Mouse (Mus musculus): Measurements from ENCODE around the gene Grik5. TPM values are rescaled to one million over a fixed set of nuclear protein-coding genes. Genes with fewer than 3 reads are reported as not detected.
A peak's percentile ranks its signal among the peaks of the same experiment; 100 is the strongest.

Grik5 gene
- polyA plus RNA-seq, 1 experiment from 2014 or later: 28.1 TPM

DNA sequence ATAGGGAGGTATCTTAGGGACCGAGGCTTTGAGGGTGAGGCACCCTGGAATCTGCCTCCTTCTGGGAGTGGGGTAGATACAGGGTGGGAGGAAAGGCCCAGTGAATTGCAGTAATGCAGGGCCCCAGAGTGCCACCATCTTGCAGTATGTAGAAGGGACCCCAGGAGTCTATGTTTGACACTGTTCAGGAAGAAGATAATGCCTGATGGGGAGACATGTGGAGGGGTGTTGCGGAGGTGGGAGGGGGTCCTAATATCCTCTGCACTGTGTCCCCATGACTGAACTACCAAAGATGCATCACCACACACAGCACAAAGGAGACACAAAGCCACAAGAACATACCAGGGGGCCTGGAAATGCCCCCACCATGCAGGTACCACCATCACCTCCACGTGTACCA lies 66.0 kb downstream of the Grik5 start:
- no peaks in the 10 kb centered on the region for H3K27me3 ChIP-seq (ENCODE audit: control insufficient read depth, insufficient read depth, low read length)
- peaks cover 54% of the 10 kb centered on the region for H3K4me1 ChIP-seq (ENCODE audit: control insufficient read depth, insufficient read depth, low read length)
- ATAC-seq (ENCODE audit: low read depth): no peak
- no peaks in the 10 kb centered on the region for H3K9me3 ChIP-seq (ENCODE audit: control insufficient read depth, low read length)
- H3K4me2 ChIP-seq (ENCODE audit: low read depth, low read length): peak overlapping the region; percentile 58
- peak overlapping the region; percentile 80 for H3K4me3 ChIP-seq (ENCODE audit: low read depth, low read length)
- H3K36me3 ChIP-seq (ENCODE audit: control insufficient read depth, insufficient read depth, low read length): no peaks in the 10 kb centered on the region
- peak overlapping the region; percentile 29; the same call in 1 of the 2 replicates for H3K9ac ChIP-seq (replicated peaks; ENCODE audit: low read depth, low read length)
- H3K27ac ChIP-seq (ENCODE audit: low read depth, low read length): peak overlapping the region; percentile 84
- WGBS: 64% methylated on average over 3 of the region's 3 CpGs

DNA sequence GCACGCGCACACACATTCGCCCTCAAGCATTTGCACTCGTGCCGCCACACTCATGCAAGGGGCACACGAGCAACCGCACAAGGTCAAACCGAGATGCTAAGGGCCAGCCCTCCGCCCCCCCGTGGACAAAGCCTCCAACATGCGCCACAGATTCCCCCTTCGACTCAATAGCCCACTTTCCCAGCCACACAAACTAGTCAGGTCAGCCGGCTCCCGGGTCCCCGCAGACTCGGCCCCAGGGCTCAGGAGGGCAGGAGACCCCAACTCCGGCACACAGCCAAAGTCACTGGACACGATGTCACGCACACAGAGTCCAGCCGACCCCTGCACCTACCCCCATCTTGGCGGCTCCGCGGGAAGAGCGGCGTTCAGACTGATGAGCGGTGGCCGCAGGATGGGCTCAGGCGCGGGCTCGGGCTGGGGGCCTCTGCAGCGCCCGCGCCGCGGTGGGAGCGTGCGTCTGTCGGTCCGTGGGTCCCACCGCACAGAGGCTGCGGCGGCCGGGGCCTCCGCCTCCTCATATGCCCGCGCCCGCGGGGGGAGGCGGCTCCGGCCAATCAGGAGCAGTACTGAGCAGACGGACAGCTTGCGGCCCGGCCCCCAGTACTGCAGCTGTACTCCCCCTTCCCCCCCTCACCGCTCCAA lies 66.6 kb downstream of the Grik5 start, which contains the start of gene Atp1a3:
Gene Atp1a3 (minus strand): TSS at position 538 of the 645 bp plus-strand sequence.
- WGBS: 1% methylated on average over 51 of the region's 54 CpGs
- H3K9ac ChIP-seq (replicated peaks; ENCODE audit: low read depth, low read length): peak within 1 kb of the TSS; percentile 93
- peak within 1 kb of the TSS; percentile 84 for H3K27ac ChIP-seq (ENCODE audit: low read depth, low read length)
- peak; percentile 83 for ATAC-seq (ENCODE audit: low read depth)
- no peaks in the 10 kb centered on the region for H3K9me3 ChIP-seq (ENCODE audit: control insufficient read depth, low read length)
- H3K4me3 ChIP-seq (ENCODE audit: low read depth, low read length): peak within 1 kb of the TSS; percentile 80
- H3K27me3 ChIP-seq (ENCODE audit: control insufficient read depth, insufficient read depth, low read length): no peaks in the 10 kb centered on the region
- H3K36me3 ChIP-seq (ENCODE audit: control insufficient read depth, insufficient read depth, low read length): peaks cover 4% of the 10 kb centered on the region; the same call in 1 of the 2 replicates
- peak within 1 kb of the TSS; percentile 58 for H3K4me2 ChIP-seq (ENCODE audit: low read depth, low read length)
- peaks cover 53% of the 10 kb centered on the region for H3K4me1 ChIP-seq (ENCODE audit: control insufficient read depth, insufficient read depth, low read length)

DNA sequence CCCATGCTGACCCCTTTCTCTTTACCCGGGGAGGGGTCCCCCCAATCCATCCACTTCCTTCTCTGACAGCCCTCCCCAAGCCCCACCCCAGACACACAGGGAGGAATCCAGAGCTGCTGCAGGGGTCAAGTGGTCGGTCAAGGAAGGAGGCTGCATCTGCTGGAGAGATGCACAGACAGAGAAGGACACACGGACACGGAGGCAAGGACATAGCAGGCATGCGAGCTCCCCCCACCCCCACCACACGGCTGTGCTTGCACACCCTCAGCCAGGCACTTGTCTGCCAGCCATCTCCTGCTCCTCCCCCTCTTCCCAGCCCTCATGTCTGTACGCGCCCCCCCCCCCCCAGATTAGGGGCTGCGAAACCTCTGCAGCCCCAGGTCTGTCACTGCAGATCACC lies 67.3 kb downstream of the Grik5 start:
- Histone ChIP-seq H3K4me3 (ENCODE audit: low read depth, low read length) (peak overlapping the region; percentile 80), H3K9me3 (ENCODE audit: control insufficient read depth, low read length) (no peaks in the 10 kb centered on the region), H3K27ac (ENCODE audit: low read depth, low read length) (peak overlapping the region; percentile 84), H3K9ac (replicated peaks; ENCODE audit: low read depth, low read length) (peak overlapping the region; percentile 93), H3K4me2 (ENCODE audit: low read depth, low read length) (peak overlapping the region; percentile 58), H3K36me3 (ENCODE audit: control insufficient read depth, insufficient read depth, low read length) (peaks cover 12% of the 10 kb centered on the region; the same call in 1 of the 2 replicates), H3K4me1 (ENCODE audit: control insufficient read depth, insufficient read depth, low read length) (peaks cover 46% of the 10 kb centered on the region), H3K27me3 (ENCODE audit: control insufficient read depth, insufficient read depth, low read length) (no peaks in the 10 kb centered on the region)
- 43% methylated on average over 7 of the region's 9 CpGs for WGBS
- ATAC-seq (ENCODE audit: low read depth): no peak

DNA sequence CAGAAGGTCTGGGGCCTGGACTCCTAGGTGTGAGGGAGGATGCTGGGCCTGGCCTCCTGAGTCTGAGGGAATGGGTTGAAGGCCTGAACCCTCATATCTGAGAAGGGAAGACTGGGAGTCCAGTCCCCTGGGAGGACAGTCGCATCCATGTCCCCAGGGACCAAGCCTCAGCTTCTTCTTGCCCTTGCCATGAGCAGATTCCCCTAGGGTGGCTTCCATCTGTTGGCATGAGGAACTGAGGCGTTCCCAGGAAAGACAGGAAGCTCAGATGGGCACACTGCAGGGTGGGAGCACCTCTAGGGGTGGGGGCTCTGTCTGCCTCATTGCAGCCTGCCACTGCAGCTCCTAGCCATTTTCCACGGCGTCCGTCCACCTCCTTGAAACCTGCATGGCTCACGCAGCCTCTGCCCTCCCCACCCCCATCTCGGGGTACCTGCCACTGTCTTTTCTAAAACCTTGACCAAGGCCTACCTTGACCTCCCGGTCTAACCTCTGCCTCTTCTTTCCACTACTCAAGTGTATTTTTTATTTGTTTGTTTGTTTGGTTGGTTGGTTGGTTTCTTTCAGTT lies 68.2 kb downstream of the Grik5 start:
- H3K9me3 ChIP-seq (ENCODE audit: control insufficient read depth, low read length): no peaks in the 10 kb centered on the region
- H3K4me1 ChIP-seq (ENCODE audit: control insufficient read depth, insufficient read depth, low read length): peaks cover 38% of the 10 kb centered on the region

DNA sequence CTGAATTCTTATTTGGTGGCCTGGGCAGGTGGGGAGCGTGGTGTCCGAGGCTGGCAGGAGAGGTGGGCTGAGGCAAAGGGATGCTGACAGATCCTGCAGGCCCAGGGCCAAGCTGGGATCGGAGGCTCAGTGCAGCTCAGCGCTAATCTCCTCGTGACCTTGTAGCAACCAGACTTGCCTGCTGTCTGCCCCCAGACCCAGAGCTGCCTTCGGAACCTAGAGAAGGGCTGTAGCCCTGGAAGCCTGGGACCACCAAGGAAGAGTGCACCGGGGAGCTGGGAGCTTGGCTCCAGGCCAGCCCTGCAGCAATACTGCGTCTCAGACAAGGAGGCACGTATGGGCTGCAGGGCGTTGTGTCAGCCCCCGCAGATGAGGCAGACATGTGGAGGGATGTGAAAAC lies 68.9 kb downstream of the Grik5 start:
- no peaks in the 10 kb centered on the region for H3K9me3 ChIP-seq (ENCODE audit: control insufficient read depth, low read length)
- no peaks in the 10 kb centered on the region for H3K27me3 ChIP-seq (ENCODE audit: control insufficient read depth, insufficient read depth, low read length)
- ATAC-seq (ENCODE audit: low read depth): no peak
- peak overlapping the region; percentile 93 for H3K9ac ChIP-seq (replicated peaks; ENCODE audit: low read depth, low read length)
- H3K36me3 ChIP-seq (ENCODE audit: control insufficient read depth, insufficient read depth, low read length): peaks cover 23% of the 10 kb centered on the region
- H3K4me3 ChIP-seq (ENCODE audit: low read depth, low read length): peak overlapping the region; percentile 80
- peaks cover 32% of the 10 kb centered on the region for H3K4me1 ChIP-seq (ENCODE audit: control insufficient read depth, insufficient read depth, low read length)
- H3K4me2 ChIP-seq (ENCODE audit: low read depth, low read length): peak overlapping the region; percentile 58
- WGBS: 39% methylated on average over 11 of the region's 11 CpGs
- no peak overlapping the region; the same call in 1 of the 2 replicates for H3K27ac ChIP-seq (ENCODE audit: low read depth, low read length)

More for the DNA sequence above, 68.2 kb downstream of the Grik5 start:
- H3K4me3 ChIP-seq (ENCODE audit: low read depth, low read length): peak overlapping the region; percentile 80
- H3K4me2 ChIP-seq (ENCODE audit: low read depth, low read length): peak overlapping the region; percentile 58
- WGBS: 71% methylated on average over 8 of the region's 8 CpGs
- no peaks in the 10 kb centered on the region for H3K27me3 ChIP-seq (ENCODE audit: control insufficient read depth, insufficient read depth, low read length)
- peaks cover 18% of the 10 kb centered on the region for H3K36me3 ChIP-seq (ENCODE audit: control insufficient read depth, insufficient read depth, low read length)
- ATAC-seq (ENCODE audit: low read depth): no peak
- peak overlapping the region; percentile 93 for H3K9ac ChIP-seq (replicated peaks; ENCODE audit: low read depth, low read length)
- no peak overlapping the region for H3K27ac ChIP-seq (ENCODE audit: low read depth, low read length)

DNA sequence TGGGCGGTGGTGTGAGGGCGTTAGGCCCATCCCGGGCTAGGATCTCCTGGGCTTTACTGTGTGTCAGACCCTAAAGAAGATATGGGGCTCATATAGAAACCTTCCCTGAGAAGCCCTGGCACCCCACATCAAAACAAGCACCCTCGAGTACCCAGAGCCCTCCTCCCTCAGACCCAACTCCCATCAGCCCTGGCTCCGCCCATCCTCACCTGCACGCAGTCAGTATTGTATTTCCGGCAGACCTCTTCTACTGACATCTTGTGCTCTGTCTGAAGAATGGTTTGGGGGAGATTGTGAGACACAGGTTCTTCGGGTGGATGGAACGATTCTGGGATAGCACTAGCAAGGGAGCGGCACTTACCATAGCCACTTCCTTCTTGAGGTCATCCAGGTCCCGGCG lies 71.4 kb downstream of the Grik5 start:
- no peak for ATAC-seq (ENCODE audit: low read depth)
- Histone ChIP-seq H3K36me3 (ENCODE audit: control insufficient read depth, insufficient read depth, low read length) (peaks cover 42% of the 10 kb centered on the region), H3K4me3 (ENCODE audit: low read depth, low read length) (no peak overlapping the region), H3K4me2 (ENCODE audit: low read depth, low read length) (no peak overlapping the region), H3K4me1 (ENCODE audit: control insufficient read depth, insufficient read depth, low read length) (peaks cover 14% of the 10 kb centered on the region), H3K9ac (replicated peaks; ENCODE audit: low read depth, low read length) (no peak overlapping the region), H3K27me3 (ENCODE audit: control insufficient read depth, insufficient read depth, low read length) (no peaks in the 10 kb centered on the region), H3K9me3 (ENCODE audit: control insufficient read depth, low read length) (no peaks in the 10 kb centered on the region), H3K27ac (ENCODE audit: low read depth, low read length) (no peak overlapping the region)
- WGBS: 77% methylated on average over 12 of the region's 12 CpGs

DNA sequence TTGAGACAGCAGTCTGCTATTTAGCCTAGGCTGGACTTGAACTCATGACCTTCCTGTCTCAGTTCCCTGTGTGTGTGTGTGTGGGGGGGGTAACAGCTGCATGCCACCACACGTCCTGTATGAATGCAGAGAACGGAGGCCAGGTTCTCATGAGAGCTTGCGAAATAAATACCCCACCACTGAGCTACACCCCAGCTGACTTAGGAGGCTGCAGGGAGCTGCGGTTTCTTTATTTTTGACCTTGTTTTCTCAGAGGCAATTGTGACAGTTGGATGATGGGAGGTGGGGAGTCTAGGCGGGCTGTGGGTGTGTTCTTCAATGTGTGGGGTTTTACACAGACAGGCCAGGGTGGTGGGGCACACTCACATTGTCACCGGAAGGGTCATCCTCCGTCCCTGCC lies 71.9 kb downstream of the Grik5 start:
- peaks cover 47% of the 10 kb centered on the region for H3K36me3 ChIP-seq (ENCODE audit: control insufficient read depth, insufficient read depth, low read length)
- H3K27me3 ChIP-seq (ENCODE audit: control insufficient read depth, insufficient read depth, low read length): no peaks in the 10 kb centered on the region
- H3K9ac ChIP-seq (replicated peaks; ENCODE audit: low read depth, low read length): no peak overlapping the region
- H3K9me3 ChIP-seq (ENCODE audit: control insufficient read depth, low read length): no peaks in the 10 kb centered on the region
- 74% methylated on average over 7 of the region's 7 CpGs for WGBS
- H3K27ac ChIP-seq (ENCODE audit: low read depth, low read length): no peak overlapping the region
- no peak for ATAC-seq (ENCODE audit: low read depth)
- H3K4me3 ChIP-seq (ENCODE audit: low read depth, low read length): no peak overlapping the region
- no peak overlapping the region for H3K4me2 ChIP-seq (ENCODE audit: low read depth, low read length)
- H3K4me1 ChIP-seq (ENCODE audit: control insufficient read depth, insufficient read depth, low read length): peaks cover 14% of the 10 kb centered on the region

DNA sequence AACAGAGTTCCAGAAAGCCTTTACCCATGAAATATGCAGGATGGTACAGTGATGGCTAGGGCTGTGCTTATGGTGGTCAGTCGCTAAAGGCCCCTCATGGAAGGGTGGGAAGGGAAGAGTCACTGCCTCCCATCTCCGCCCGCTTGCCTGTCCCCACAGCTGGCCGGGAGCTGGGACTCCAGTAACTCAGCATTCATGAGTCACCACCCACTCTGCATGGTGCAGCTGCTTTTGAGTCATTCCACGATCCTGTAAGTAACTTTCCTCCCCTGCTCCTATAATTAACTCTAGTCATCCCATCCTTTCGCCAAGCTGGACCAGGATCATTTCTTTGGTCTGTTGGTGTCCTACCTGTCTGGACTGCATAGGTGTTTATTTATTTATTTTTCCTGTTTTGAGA lies 79.1 kb downstream of the Grik5 start:
- no peaks in the 10 kb centered on the region for H3K9me3 ChIP-seq (ENCODE audit: control insufficient read depth, low read length)
- no peak overlapping the region for H3K4me2 ChIP-seq (ENCODE audit: low read depth, low read length)
- no peak overlapping the region for H3K4me3 ChIP-seq (ENCODE audit: low read depth, low read length)
- H3K27ac ChIP-seq (ENCODE audit: low read depth, low read length): no peak overlapping the region
- H3K9ac ChIP-seq (replicated peaks; ENCODE audit: low read depth, low read length): no peak overlapping the region
- H3K27me3 ChIP-seq (ENCODE audit: control insufficient read depth, insufficient read depth, low read length): no peaks in the 10 kb centered on the region
- ATAC-seq (ENCODE audit: low read depth): no peak
- H3K36me3 ChIP-seq (ENCODE audit: control insufficient read depth, insufficient read depth, low read length): peaks cover 75% of the 10 kb centered on the region
- 78% methylated on average over 6 of the region's 6 CpGs for WGBS
- no peaks in the 10 kb centered on the region for H3K4me1 ChIP-seq (ENCODE audit: control insufficient read depth, insufficient read depth, low read length)

DNA sequence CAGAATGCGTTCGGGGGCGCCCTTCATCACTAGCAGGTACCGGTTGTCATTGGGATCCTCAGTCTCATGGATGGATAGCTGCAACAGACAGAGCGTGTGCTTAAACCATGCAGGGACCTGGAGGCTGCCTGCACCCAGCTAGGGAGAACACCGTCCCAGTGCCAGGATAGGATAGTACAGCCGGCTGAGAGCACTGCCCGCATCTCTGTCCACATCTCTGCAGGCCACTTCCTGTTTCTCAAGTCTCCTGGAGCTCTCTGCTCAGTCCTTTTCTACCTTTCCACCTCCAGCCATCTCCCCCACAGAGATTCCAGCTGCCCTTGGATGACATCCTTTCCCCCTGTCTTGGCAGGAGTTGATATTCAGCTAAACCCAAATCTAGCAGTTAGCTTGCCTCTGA lies 81.7 kb downstream of the Grik5 start:
- Histone ChIP-seq H3K9me3 (ENCODE audit: control insufficient read depth, low read length) (no peaks in the 10 kb centered on the region), H3K36me3 (ENCODE audit: control insufficient read depth, insufficient read depth, low read length) (peaks cover 78% of the 10 kb centered on the region), H3K27ac (ENCODE audit: low read depth, low read length) (no peak overlapping the region), H3K27me3 (ENCODE audit: control insufficient read depth, insufficient read depth, low read length) (no peaks in the 10 kb centered on the region), H3K4me3 (ENCODE audit: low read depth, low read length) (no peak overlapping the region), H3K4me2 (ENCODE audit: low read depth, low read length) (no peak overlapping the region), H3K4me1 (ENCODE audit: control insufficient read depth, insufficient read depth, low read length) (no peaks in the 10 kb centered on the region), H3K9ac (replicated peaks; ENCODE audit: low read depth, low read length) (no peak overlapping the region)
- ATAC-seq (ENCODE audit: low read depth): no peak
- WGBS: 90% methylated on average over 8 of the region's 8 CpGs
